Mouse (Mus musculus) lung, adult 2 months (tissue): Measurements from ENCODE around the gene Ep400. TPM values are rescaled to one million over a fixed set of nuclear protein-coding genes. Genes with fewer than 3 reads are reported as not detected.
"Not testable (repeated sequence)": the region's sequence is repeated elsewhere in the genome, so short reads cannot be mapped to it uniquely, and the experiment has no call there.

ENCODE experiments used
- DNase-seq: peaks from one replicate; pipeline ENCODE4 v3.0.0; 2022
- H3K4me1 ChIP-seq: fragments of 200-500 bp; 2 replicates; pipeline ENCODE4 v1.6.1; 2011; ENCODE audit warnings: low read length; ENCODE audit not compliant: control insufficient read depth, insufficient read depth
- H3K4me3 ChIP-seq: fragments of 200-500 bp; replicated peaks from 2 replicates; pipeline ENCODE3; 2011; ENCODE audit warnings: low read depth, mild to moderate bottlenecking, control low read depth, low read length; ENCODE audit errors: extremely low read depth
- CTCF ChIP-seq: fragments of 200-500 bp; IDR thresholded peaks from 2 replicates; pipeline ENCODE4 v1.5.1; 2011; ENCODE audit warnings: mild to moderate bottlenecking, low read length, control low read depth; ENCODE audit not compliant: insufficient read depth
- POLR2A ChIP-seq: fragments of 200-500 bp; IDR thresholded peaks from 2 replicates; pipeline ENCODE4 v1.6.1; 2011; ENCODE audit warnings: low read depth, mild to moderate bottlenecking, control low read depth, low read length, borderline replicate concordance; ENCODE audit errors: extremely low read depth
- WGBS: fragments of 180-500 bp; shearing (Covaris S2); methylation state at CpG from one replicate; pipeline ENCODE4 v1.1.7; 2018; 5-methylcytosine and 5-hydroxymethylcytosine counted together
- polyA plus RNA-seq: library from polyadenylated mRNA; depleted of rRNA; stranded (reverse); fragments of >200 nt; gene quantifications from 2 replicates; pipeline ENCODE4 v1.2.3, GENCODE M21; 2012

The Ep400 gene
- polyA plus RNA-seq, 1 experiment = 64.0 TPM

- no peak for DNase-seq
- Histone ChIP-seq H3K4me3 (no peak overlapping the region), H3K4me1 (peaks cover 7% of the 10 kb centered on the region)
- 86% methylated on average over 7 of the region's 7 CpGs for WGBS
- TF ChIP-seq POLR2A (no peak), CTCF (no peak)
Measured at GRCm38 (mm10) chr5:110739496-110740275, 30.8 kb downstream of the Ep400 start.

- TF ChIP-seq POLR2A = no peak
- TF ChIP-seq CTCF = no peak
- WGBS = 75% methylated on average over 1 of the region's 1 CpGs
- DNase-seq = no peak
- Histone ChIP-seq H3K4me1 (no peaks in the 10 kb centered on the region), H3K4me3 (no peak overlapping the region)
Measured at GRCm38 (mm10) chr5:110735606-110736005, 34.9 kb downstream of the Ep400 start.

- WGBS = 91% methylated on average over 4 of the region's 4 CpGs
Measured at GRCm38 (mm10) chr5:110733231-110733823, 37.2 kb downstream of the Ep400 start.

GRCm38 (mm10) chr5:110731227-110731626 lies 39.3 kb downstream of the Ep400 start:
- 96% methylated on average over 2 of the region's 2 CpGs for WGBS
- peaks cover 3% of the 10 kb centered on the region; the same call in 1 of the 2 replicates for H3K4me1 ChIP-seq
- H3K4me3 ChIP-seq = no peak overlapping the region
- TF ChIP-seq POLR2A (no peak), CTCF (no peak)
- DNase-seq = no peak

More at GRCm38 (mm10) chr5:110733231-110733823, 37.2 kb downstream of the Ep400 start:
- TF ChIP-seq POLR2A = no peak
- no peak for TF ChIP-seq CTCF
- no peak for DNase-seq
- H3K4me1 ChIP-seq = no peaks in the 10 kb centered on the region; the same call in 1 of the 2 replicates
- no peak overlapping the region for H3K4me3 ChIP-seq

- peak; percentile 28 for DNase-seq
- no peak for TF ChIP-seq POLR2A
- WGBS = 78% methylated on average over 1 of the region's 1 CpGs
- no peak overlapping the region for H3K4me3 ChIP-seq
- H3K4me1 ChIP-seq = peaks cover 3% of the 10 kb centered on the region; the same call in 1 of the 2 replicates
Measured at GRCm38 (mm10) chr5:110727850-110728249, 42.7 kb downstream of the Ep400 start.

GRCm38 (mm10) chr5:110723543-110723942 lies 47.0 kb downstream of the Ep400 start:
- DNase-seq = no peak
- Histone ChIP-seq H3K4me3 (no peak overlapping the region), H3K4me1 (peaks cover 3% of the 10 kb centered on the region; the same call in 1 of the 2 replicates)
- no peak for TF ChIP-seq POLR2A
- no peak for TF ChIP-seq CTCF
- 73% methylated on average over 2 of the region's 2 CpGs for WGBS

GRCm38 (mm10) chr5:110721463-110721862 lies 49.1 kb downstream of the Ep400 start:
- 91% methylated on average over 1 of the region's 1 CpGs for WGBS
- DNase-seq, H3K4me3 ChIP-seq: not testable (repeated sequence)

GRCm38 (mm10) chr5:110711455-110711854 lies 59.1 kb downstream of the Ep400 start:
- DNase-seq = no peak
- no peak for TF ChIP-seq CTCF
- no peak for TF ChIP-seq POLR2A
- Histone ChIP-seq H3K4me3 (no peak overlapping the region), H3K4me1 (no peaks in the 10 kb centered on the region)
- WGBS = 80% methylated on average over 2 of the region's 2 CpGs

More at GRCm38 (mm10) chr5:110721463-110721862, 49.1 kb downstream of the Ep400 start:
- H3K4me1 ChIP-seq = not testable (repeated sequence)

- WGBS = 88% methylated on average over 4 of the region's 4 CpGs
- Histone ChIP-seq H3K4me1 (no peaks in the 10 kb centered on the region), H3K4me3 (no peak overlapping the region)
- no peak for DNase-seq
- TF ChIP-seq CTCF = no peak
- TF ChIP-seq POLR2A = no peak
Measured at GRCm38 (mm10) chr5:110709256-110709655, 61.3 kb downstream of the Ep400 start.

GRCm38 (mm10) chr5:110704004-110704403 lies 66.5 kb downstream of the Ep400 start:
- DNase-seq = no peak
- WGBS = 23% methylated on average over 1 of the region's 1 CpGs
- TF ChIP-seq POLR2A (no peak), CTCF (no peak)
- Histone ChIP-seq H3K4me3 (no peak overlapping the region), H3K4me1 (no peaks in the 10 kb centered on the region)
